Mouse (Mus musculus) neural tube, embryonic 14.5 days (tissue): ENCODE results near the gene Fam104a. TPM values are rescaled to one million over a fixed set of nuclear protein-coding genes. Genes with fewer than 3 reads are reported as not detected.

Experiments
- ATAC-seq: fragments of 200-750 bp; cut with Nextera tagmentation; 2 replicates; pipeline ENCODE4 v1.8.0; 2017; ENCODE audit warnings: low read depth, mild to moderate bottlenecking, moderate TSS enrichment, moderate library complexity
- H3K27ac ChIP-seq: fragments of 300-500 bp; sonication (generic); 2 replicates; pipeline ENCODE4 v1.5.1; 2014; ENCODE audit warnings: low read depth, mild to moderate bottlenecking, control low read depth, low read length, moderate library complexity, mixed read lengths
- H3K27me3 ChIP-seq: fragments of 300-500 bp; sonication (generic); 2 replicates; pipeline ENCODE4 v1.6.1; 2014; ENCODE audit warnings: low read length; ENCODE audit not compliant: control insufficient read depth, insufficient read depth
- H3K36me3 ChIP-seq: fragments of 300-500 bp; sonication (generic); 2 replicates; pipeline ENCODE4 v1.6.1; 2014; ENCODE audit warnings: low read length, mixed read lengths; ENCODE audit not compliant: control insufficient read depth, insufficient read depth
- H3K4me1 ChIP-seq: fragments of 300-500 bp; sonication (generic); 2 replicates; pipeline ENCODE4 v1.6.1; 2014; ENCODE audit warnings: low read length; ENCODE audit not compliant: control insufficient read depth, insufficient read depth
- H3K4me2 ChIP-seq: fragments of 300-500 bp; sonication (generic); 2 replicates; pipeline ENCODE4 v1.6.1; 2014; ENCODE audit warnings: mild to moderate bottlenecking, low read depth, low read length, control low read depth
- H3K4me3 ChIP-seq: fragments of 300-500 bp; sonication (generic); 2 replicates; pipeline ENCODE4 v1.5.1; 2014; ENCODE audit warnings: low read depth, low read length, control low read depth, mixed read lengths
- H3K9ac ChIP-seq: fragments of 300-500 bp; sonication (generic); replicated peaks from 2 replicates; pipeline ENCODE4 v1.6.1; 2014; ENCODE audit warnings: low read depth, mild to moderate bottlenecking, control low read depth, low read length, mixed read lengths
- H3K9me3 ChIP-seq: fragments of 300-500 bp; sonication (generic); 2 replicates; pipeline ENCODE4 v1.6.1; 2016; ENCODE audit warnings: low read length; ENCODE audit not compliant: control insufficient read depth
- WGBS: fragments of 180-500 bp; shearing (Covaris S2); extraction: QIAGEN DNeasy Blood & Tissue Kit; methylation state at CpG from one replicate; pipeline ENCODE4 v1.1.7; 2014; 5-methylcytosine and 5-hydroxymethylcytosine counted together
- polyA plus RNA-seq: library from polyadenylated mRNA; unstranded; fragments of >200 nt; fragmentation: Nextera tagmentation; extraction: Ambion mirVana; gene quantifications from 2 replicates; pipeline ENCODE4 v1.2.1, GENCODE M21; 2014

Fam104a gene
- polyA plus RNA-seq, 1 experiment from 2014 or later = 41.4 TPM

DNA sequence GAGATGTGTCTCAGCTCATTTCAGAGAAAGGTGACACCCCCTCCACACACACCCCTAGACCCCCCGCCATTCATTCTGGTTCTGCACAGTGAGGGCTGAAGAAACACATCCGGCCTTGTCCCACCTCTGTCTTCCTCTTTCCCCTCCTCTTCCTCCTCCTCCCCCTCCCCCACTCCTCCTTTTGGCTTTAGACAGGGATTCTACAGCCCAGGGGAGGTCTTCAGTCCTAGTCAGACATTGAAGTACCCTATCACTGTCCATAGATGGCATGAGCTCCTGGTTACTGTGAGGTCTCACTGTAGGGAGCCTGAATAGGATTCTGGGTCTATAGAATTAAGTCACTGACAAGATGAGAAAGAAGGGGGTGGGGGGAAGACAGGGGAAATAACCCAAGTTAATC is 63.0 kb downstream of the Fam104a start:
- Histone ChIP-seq H3K9me3 (no peaks in the 10 kb centered on the region), H3K9ac (no peak overlapping the region), H3K27ac (no peak overlapping the region), H3K4me1 (peaks cover 12% of the 10 kb centered on the region), H3K4me3 (no peak overlapping the region), H3K4me2 (peak overlapping the region; percentile 97; the same call in 1 of the 2 replicates), H3K36me3 (no peaks in the 10 kb centered on the region), H3K27me3 (0 out of 2 replicates have a peak, but pooled peaks cover 3% of the 10 kb centered on the region)
- WGBS = 45% methylated on average over 2 of the region's 2 CpGs
- ATAC-seq = no peak

DNA sequence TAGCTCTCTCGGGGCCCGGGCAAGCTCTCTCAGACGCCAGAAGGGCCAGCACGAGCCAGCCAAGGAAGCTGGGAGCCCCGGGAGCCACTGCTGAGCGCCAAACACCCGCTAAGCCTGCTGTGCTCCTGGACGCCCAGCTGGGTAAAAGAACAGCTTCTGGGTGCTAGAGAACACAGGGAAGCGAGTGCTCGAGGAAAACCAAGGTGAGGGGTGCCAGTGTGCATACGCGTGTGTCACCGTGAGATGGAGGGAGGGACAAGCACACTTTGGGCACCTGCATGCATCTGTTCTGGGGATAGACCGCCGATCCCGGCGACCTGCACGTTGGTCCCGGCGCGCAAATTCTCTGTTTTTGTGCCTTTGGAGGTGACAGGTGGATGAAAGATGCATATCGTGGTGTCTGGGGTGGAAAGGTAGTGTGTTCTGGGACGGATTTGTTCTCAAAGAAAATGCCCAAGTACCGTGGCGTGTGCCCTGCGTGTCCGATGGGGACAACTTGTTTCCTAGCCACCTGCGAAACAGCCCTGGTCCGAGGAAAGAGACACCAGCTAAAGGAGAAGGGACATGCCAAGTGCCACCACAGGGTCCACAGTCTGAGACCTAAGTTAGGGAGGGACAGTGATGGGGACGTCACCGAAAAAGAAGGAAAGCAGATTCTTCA is 64.4 kb downstream of the Fam104a start:
- Histone ChIP-seq H3K4me2 (peak overlapping the region; percentile 97), H3K36me3 (no peaks in the 10 kb centered on the region), H3K27ac (no peak overlapping the region), H3K4me1 (peaks cover 12% of the 10 kb centered on the region), H3K9me3 (no peaks in the 10 kb centered on the region), H3K4me3 (peak overlapping the region; percentile 46), H3K9ac (peak overlapping the region; percentile 59), H3K27me3 (0 out of 2 replicates have a peak, but pooled peaks cover 3% of the 10 kb centered on the region)
- peak; percentile 22 for ATAC-seq
- WGBS = 1% methylated on average over 29 of the region's 31 CpGs

DNA sequence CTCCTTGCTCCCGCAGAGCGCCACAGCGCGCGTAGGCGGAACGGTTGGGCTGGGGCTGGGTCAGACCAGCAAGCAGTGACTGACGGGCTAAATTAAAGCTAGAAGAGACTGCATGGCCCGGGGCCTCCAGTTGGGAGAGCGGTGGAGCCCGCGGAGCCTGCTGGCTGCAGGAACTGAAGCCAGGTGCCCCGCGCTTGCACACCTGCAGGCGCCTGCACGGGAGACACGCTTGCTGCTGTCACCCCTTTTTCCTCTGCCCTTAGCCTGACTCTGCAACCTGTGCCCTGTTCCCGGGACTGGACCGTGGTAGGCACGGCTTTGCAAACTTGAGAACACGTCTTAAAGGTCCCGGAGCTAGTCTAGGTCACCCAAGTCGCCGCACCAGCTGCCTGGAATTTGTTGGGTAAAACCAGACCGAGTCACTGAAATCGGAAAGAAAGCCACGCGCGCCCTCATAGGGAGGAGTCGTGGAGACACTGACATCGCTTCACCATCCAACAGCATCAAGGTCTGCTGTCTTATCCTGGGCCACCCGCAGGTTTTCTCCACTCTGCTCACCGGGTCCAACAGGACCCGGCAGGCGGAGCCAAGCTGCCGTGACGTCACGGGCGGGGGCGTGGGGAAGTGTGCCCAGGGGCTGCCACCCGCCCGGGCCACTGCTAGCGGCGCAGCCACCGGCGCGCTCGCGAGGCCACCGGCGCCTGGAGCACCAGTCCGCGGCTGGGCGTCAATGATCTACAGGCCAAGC is 65.1 kb downstream of the Fam104a start, which contains the start of gene Sstr2:
Sstr2 (plus strand) TSS at position 671 of the 748 bp plus-strand sequence.
- peak within 1 kb of the TSS; percentile 59 for H3K9ac ChIP-seq
- peak within 1 kb of the TSS; percentile 97 for H3K4me2 ChIP-seq
- H3K9me3 ChIP-seq = no peaks in the 10 kb centered on the region
- H3K4me1 ChIP-seq = peaks cover 12% of the 10 kb centered on the region
- 0 out of 2 replicates have a peak, but pooled peaks cover 3% of the 10 kb centered on the region for H3K27me3 ChIP-seq
- no peaks in the 10 kb centered on the region for H3K36me3 ChIP-seq
- ATAC-seq = peak; percentile 76
- H3K27ac ChIP-seq = no peak within 1 kb of the TSS
- under 1% methylated on average over 54 of the region's 54 CpGs for WGBS
- peak within 1 kb of the TSS; percentile 46 for H3K4me3 ChIP-seq

DNA sequence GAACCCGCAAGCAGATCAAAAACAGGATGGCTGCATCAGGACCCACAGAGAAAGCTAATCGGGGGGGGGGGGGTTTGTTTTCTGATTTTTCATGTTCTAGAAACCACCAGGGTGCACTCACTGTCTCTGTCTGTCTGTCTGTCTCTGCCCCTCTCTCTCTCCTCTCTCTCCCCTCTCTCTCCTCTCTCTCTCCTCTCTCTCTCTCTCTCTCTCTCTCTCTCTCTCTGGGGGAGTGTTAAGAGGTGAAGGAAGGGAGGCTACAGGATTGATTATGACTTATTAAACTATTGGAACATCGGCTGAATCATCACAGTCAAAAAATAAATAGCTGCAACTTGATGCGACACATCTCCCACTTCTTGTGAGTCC is 65.7 kb downstream of the Fam104a start:
- Histone ChIP-seq H3K27me3 (0 out of 2 replicates have a peak, but pooled peaks cover 3% of the 10 kb centered on the region), H3K9me3 (no peaks in the 10 kb centered on the region), H3K4me3 (peak overlapping the region; percentile 46; the same call in 1 of the 2 replicates), H3K4me2 (peak overlapping the region; percentile 97), H3K9ac (no peak overlapping the region), H3K36me3 (no peaks in the 10 kb centered on the region), H3K27ac (no peak overlapping the region), H3K4me1 (peaks cover 12% of the 10 kb centered on the region)
- 31% methylated on average over 4 of the region's 4 CpGs for WGBS
- no peak for ATAC-seq

DNA sequence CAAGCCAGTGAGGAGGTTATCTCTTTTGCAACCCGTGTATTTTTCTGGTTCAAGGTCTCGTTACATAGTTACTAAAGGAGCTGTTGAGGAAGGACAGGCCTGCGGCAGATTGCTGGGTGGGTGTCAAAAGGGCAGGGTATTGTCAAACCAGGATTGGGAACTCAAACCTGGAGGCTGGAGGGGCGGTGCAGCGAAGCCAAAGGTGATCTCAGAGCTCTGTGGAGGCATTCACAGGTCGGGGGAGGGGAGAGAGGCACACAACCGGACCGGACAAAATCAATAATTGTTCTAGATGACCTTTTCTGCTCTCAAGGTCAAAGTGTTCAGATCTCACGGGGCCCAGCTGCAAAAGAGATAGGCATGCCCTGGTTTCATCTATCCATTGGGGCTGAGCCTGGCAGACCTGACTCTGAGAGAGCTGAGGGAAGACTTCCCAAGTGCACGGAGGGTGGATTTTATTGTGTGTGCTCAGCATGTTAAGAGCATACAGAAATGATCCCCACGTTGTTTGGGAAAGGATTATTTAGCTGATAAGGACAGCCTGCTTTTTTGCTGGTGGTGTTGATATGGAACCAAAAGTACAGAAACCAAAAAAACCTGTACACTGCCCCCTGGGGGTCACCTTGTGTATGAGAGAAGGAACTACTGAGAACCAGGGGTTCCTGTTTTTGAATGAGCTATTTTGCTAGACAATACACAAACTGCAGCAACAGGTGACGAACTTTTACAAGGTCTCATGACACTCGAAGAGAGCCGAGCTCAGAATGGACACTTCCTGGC is 66.6 kb downstream of the Fam104a start:
- H3K4me3 ChIP-seq = no peak overlapping the region

DNA sequence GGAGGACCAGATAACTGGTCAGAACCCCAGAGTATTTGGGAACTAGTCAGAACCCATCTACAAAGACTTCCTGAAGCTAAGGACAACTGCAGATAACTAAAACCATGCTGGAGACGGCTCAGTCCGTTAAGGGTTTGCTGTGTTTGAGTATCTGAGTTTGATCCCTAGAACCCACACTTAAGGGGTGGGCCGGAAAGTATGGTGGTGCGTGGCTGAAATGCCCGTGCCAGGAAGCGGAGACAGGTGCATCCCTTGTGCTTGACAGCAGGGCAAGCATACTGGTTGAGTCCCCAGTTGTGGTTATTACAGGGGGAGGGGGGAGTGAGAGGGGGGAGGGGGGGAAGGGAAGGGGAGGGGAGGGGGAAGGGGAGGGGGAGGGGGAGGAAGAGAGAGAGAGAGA is 69.5 kb downstream of the Fam104a start:
- Histone ChIP-seq H3K4me1 (peaks cover 12% of the 10 kb centered on the region), H3K36me3 (no peaks in the 10 kb centered on the region), H3K4me2 (no peak overlapping the region), H3K9ac (no peak overlapping the region), H3K4me3 (no peak overlapping the region), H3K27me3 (0 out of 2 replicates have a peak, but pooled peaks cover 3% of the 10 kb centered on the region), H3K9me3 (no peaks in the 10 kb centered on the region), H3K27ac (no peak overlapping the region)
- WGBS = 77% methylated on average over 6 of the region's 6 CpGs
- ATAC-seq = no peak

More for the DNA sequence above, 66.6 kb downstream of the Fam104a start:
- H3K4me1 ChIP-seq = peaks cover 12% of the 10 kb centered on the region
- WGBS = 43% methylated on average over 14 of the region's 14 CpGs
- H3K4me2 ChIP-seq = no peak overlapping the region
- 0 out of 2 replicates have a peak, but pooled peaks cover 3% of the 10 kb centered on the region for H3K27me3 ChIP-seq
- H3K36me3 ChIP-seq = no peaks in the 10 kb centered on the region
- no peak overlapping the region for H3K27ac ChIP-seq
- no peaks in the 10 kb centered on the region for H3K9me3 ChIP-seq
- no peak overlapping the region for H3K9ac ChIP-seq
- no peak for ATAC-seq

DNA sequence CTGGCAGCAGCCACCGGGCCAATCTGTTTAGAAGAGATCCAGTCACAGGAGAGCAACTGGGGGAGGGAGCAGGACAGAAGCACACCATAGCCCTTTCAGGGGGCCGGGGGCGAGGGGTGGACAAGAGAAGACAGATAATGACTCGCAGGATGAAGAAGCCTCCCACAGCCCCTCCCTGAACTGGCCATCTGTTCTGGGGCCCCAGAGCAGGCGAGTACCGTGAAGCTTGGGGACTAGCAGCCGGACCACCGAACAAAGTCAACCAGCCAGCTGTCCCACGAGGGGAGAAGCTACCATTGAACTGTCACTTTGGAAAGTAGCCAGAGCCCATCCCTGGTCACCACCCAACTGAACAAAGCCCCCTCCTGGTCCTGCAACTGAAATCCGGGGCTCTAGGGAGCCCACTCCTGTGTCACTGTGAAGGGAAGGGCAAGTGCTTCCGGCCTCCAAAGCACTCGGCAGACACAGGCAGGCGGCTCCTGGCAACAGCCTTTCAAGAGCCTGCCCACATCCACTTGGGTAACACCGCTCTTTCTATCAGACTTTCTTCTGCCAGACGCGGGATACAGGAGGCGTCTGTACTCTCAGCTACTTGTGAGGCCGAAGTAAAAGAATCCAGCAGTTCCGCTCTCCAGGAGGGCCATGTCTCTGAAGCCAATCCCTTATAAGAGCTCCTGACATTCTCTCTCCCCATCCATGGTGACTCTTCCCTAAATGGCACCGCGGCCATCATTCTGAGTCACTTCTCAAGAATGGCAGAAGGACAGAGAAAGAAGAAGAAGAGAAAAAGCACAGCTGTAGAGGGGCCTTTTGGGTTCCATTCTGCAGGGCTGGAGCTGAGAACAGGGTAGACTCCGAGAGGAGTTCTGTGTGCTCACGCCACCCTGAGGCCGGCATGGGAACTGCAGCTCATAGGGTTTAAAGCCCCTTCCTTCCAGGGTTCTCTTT is 72.0 kb downstream of the Fam104a start:
- peak; percentile 78 for ATAC-seq
- Histone ChIP-seq H3K9ac (no peak overlapping the region), H3K27me3 (no peaks in the 10 kb centered on the region), H3K36me3 (no peaks in the 10 kb centered on the region), H3K4me3 (no peak overlapping the region), H3K4me2 (peak overlapping the region; percentile 31), H3K27ac (peak overlapping the region; percentile 60), H3K4me1 (0 out of 2 replicates have a peak, but pooled peaks cover 7% of the 10 kb centered on the region), H3K9me3 (no peaks in the 10 kb centered on the region)
- 8% methylated on average over 24 of the region's 24 CpGs for WGBS
